In genomic region chr4:131304361-131304777, GRCm38 (mm10) we compare ENCODE assay signal across 15 mouse cellular contexts.
A peak's percentile ranks its signal among the peaks of the same experiment; 100 is the strongest.
DNase-seq lines count a peak whose midpoint lies in the region; ATAC-seq and TF ChIP-seq lines count a peak whose summit lies in the region.
"Had no signal": no experiment of that assay in that cellular context is flagged by ENCODE, and none has a peak within 500 bp of the region (broad histone marks: within the 10 kb centered on the region; RNA-seq: fewer than 3 reads in every experiment).

No protein-coding gene starts in this region.

- H3K9me3 ChIP-seq in forebrain, embryonic 14.5 days (replicated peaks; ENCODE audit: control insufficient read depth, low read length) = no peaks in the 10 kb centered on the region
- H3K9me3 ChIP-seq in forebrain, embryonic 10.5 days = no peaks in the 10 kb centered on the region
- H3K9me3 ChIP-seq in forebrain, embryonic 12.5 days = no peaks in the 10 kb centered on the region
- H3K9me3 ChIP-seq: embryonic facial prominence, embryonic 15.5 days; G1E; intestine, embryonic 15.5 days had no signal

- H3K4me3 ChIP-seq in forebrain, embryonic 14.5 days (ENCODE audit: low read depth, low read length) = no peak overlapping the region
- H3K4me3 ChIP-seq in forebrain, embryonic 10.5 days = no peak overlapping the region
- no peak overlapping the region for H3K4me3 ChIP-seq in left cerebral cortex, adult 2 months
- no peak overlapping the region for H3K4me3 ChIP-seq in gastrocnemius, adult 2 months
- H3K4me3 ChIP-seq in forebrain, embryonic 12.5 days (replicated peaks) = no peak overlapping the region
- H3K4me3 ChIP-seq: embryonic facial prominence, embryonic 15.5 days; intestine, embryonic 15.5 days had no signal

- 81% methylated on average over 12 of the region's 12 CpGs for WGBS in forebrain, embryonic 14.5 days
- WGBS in forebrain, embryonic 10.5 days = 87% methylated on average over 12 of the region's 12 CpGs
- WGBS in forebrain, embryonic 12.5 days = 84% methylated on average over 12 of the region's 12 CpGs

- intact Hi-C loops in left cerebral cortex, adult 2 months (cut with DNase I) = loop anchor here (2.0 kb wide), 1 partner anchor 78 kb away; no protein-coding TSS in a partner anchor
- intact Hi-C loops in gastrocnemius, adult 2 months (cut with DNase I) = no loop called here

- H3K4me2 ChIP-seq in forebrain, embryonic 14.5 days (ENCODE audit: low read length) = no peak overlapping the region
- H3K4me2 ChIP-seq in forebrain, embryonic 12.5 days = no peak overlapping the region
- H3K4me2 ChIP-seq: embryonic facial prominence, embryonic 15.5 days; intestine, embryonic 15.5 days had no signal

- H3K27me3 ChIP-seq in forebrain, embryonic 14.5 days (replicated peaks; ENCODE audit: control insufficient read depth, insufficient read depth, low read length) = no peaks in the 10 kb centered on the region
- no peaks in the 10 kb centered on the region for H3K27me3 ChIP-seq in forebrain, embryonic 10.5 days (ENCODE audit: poor library complexity, severe bottlenecking)
- H3K27me3 ChIP-seq in forebrain, embryonic 12.5 days = no peaks in the 10 kb centered on the region
- H3K27me3 ChIP-seq: embryonic facial prominence, embryonic 15.5 days; intestine, embryonic 15.5 days had no signal

- H3K27ac ChIP-seq in forebrain, embryonic 14.5 days (ENCODE audit: low read depth, low read length) = no peak overlapping the region
- no peak overlapping the region for H3K27ac ChIP-seq in forebrain, embryonic 10.5 days
- H3K27ac ChIP-seq in left cerebral cortex, adult 2 months = peak overlapping the region; percentile 73
- H3K27ac ChIP-seq in gastrocnemius, adult 2 months = no peak overlapping the region
- H3K27ac ChIP-seq in forebrain, embryonic 12.5 days = no peak overlapping the region
- H3K27ac ChIP-seq: embryonic facial prominence, embryonic 15.5 days; intestine, embryonic 15.5 days; liver, embryonic 14.5 days; macrophage had no signal

- peak; percentile 36 for DNase-seq in forebrain, embryonic 14.5 days (ENCODE audit: low spot score)
- no peak for DNase-seq in forebrain, embryonic 10.5 days (ENCODE audit: extremely low spot score, low spot score)
- DNase-seq in right cerebral cortex, adult 18-20 months = peak; percentile 76
- DNase-seq in right cerebral cortex, postnatal 14 days = no peak
- peak; percentile 46 to 54 for DNase-seq in left cerebral cortex, adult 2 months (ENCODE audit: extremely low spot score in 1 of 2, low spot score in 2 of 2)
- peak; percentile 84 for DNase-seq in telencephalon, adult 2 months (ENCODE audit: low read depth, low spot score)
- DNase-seq in gastrocnemius, adult 2 months = no peak
- DNase-seq: gastrocnemius, postnatal 25 days; thymus, postnatal 36 days had no signal

- ATAC-seq in forebrain, embryonic 14.5 days = no peak
- ATAC-seq in forebrain, embryonic 12.5 days (ENCODE audit: low FRiP score) = no peak
- ATAC-seq: intestine, embryonic 15.5 days had no signal

- no peaks in the 10 kb centered on the region for H3K36me3 ChIP-seq in forebrain, embryonic 14.5 days (ENCODE audit: control insufficient read depth, insufficient read depth, low read length)
- H3K36me3 ChIP-seq in forebrain, embryonic 10.5 days (replicated peaks) = no peaks in the 10 kb centered on the region
- no peaks in the 10 kb centered on the region for H3K36me3 ChIP-seq in forebrain, embryonic 12.5 days (replicated peaks)
- H3K36me3 ChIP-seq: embryonic facial prominence, embryonic 15.5 days; G1E; intestine, embryonic 15.5 days had no signal

- peaks cover 7% of the 10 kb centered on the region; the same call in 1 of the 2 replicates for H3K4me1 ChIP-seq in forebrain, embryonic 14.5 days (ENCODE audit: control insufficient read depth, insufficient read depth, low read length)
- peaks cover 13% of the 10 kb centered on the region for H3K4me1 ChIP-seq in forebrain, embryonic 10.5 days
- peaks cover 13% of the 10 kb centered on the region for H3K4me1 ChIP-seq in forebrain, embryonic 12.5 days

- TF ChIP-seq CTCF in left cerebral cortex, adult 2 months (IDR thresholded peaks at IDR 0.05) = no peak
- TF ChIP-seq CTCF in gastrocnemius, adult 2 months (IDR thresholded peaks at IDR 0.05) = no peak

- H3K9ac ChIP-seq in forebrain, embryonic 14.5 days (ENCODE audit: low read length) = no peak overlapping the region
- no peak overlapping the region for H3K9ac ChIP-seq in forebrain, embryonic 12.5 days
- H3K9ac ChIP-seq: embryonic facial prominence, embryonic 15.5 days; intestine, embryonic 15.5 days; liver, embryonic 14.5 days had no signal

Comparison
In these comparisons a context has a peak if more than half of its experiments do, and no peak if none do; other contexts are left out.
1. DNase-seq: peak in forebrain, embryonic 14.5 days (single experiment), right cerebral cortex, adult 18-20 months (single experiment), left cerebral cortex, adult 2 months (2 of 2) and telencephalon, adult 2 months (single experiment); none in forebrain, embryonic 10.5 days (single experiment), right cerebral cortex, postnatal 14 days (single experiment) and gastrocnemius, adult 2 months (single experiment).